Mouse (Mus musculus) embryonic facial prominence, embryonic 11.5 days (tissue): Measurements from ENCODE around the gene Gm10961. TPM values are rescaled to one million over a fixed set of nuclear protein-coding genes. Genes with fewer than 3 reads are reported as not detected.

Experiments
- ATAC-seq: fragments of 200-750 bp; cut with Nextera tagmentation; replicated peaks from 2 replicates; pipeline ENCODE4 v1.8.0; 2017; ENCODE audit warnings: low read depth; ENCODE audit not compliant: insufficient number of reproducible peaks, low FRiP score, low TSS enrichment
- DNase-seq: peaks from one replicate; pipeline ENCODE4 v3.0.0-alpha.2; 2015; ENCODE audit warnings: low spot score
- H3K27ac ChIP-seq: fragments of 300-500 bp; sonication (generic); replicated peaks from 2 replicates; pipeline ENCODE4 v1.5.1; 2014; ENCODE audit warnings: mild to moderate bottlenecking, low read depth, low read length, control low read depth
- H3K27me3 ChIP-seq: fragments of 300-500 bp; sonication (generic); 2 replicates; pipeline ENCODE4 v1.6.1; 2014; ENCODE audit warnings: mild to moderate bottlenecking, low read length, moderate library complexity, mixed read lengths; ENCODE audit not compliant: control insufficient read depth, insufficient read depth
- H3K36me3 ChIP-seq: fragments of 300-500 bp; sonication (generic); replicated peaks from 2 replicates; pipeline ENCODE4 v1.6.1; 2014; ENCODE audit warnings: low read depth, mild to moderate bottlenecking, low read length, moderate library complexity, mixed read lengths; ENCODE audit not compliant: control insufficient read depth, insufficient read depth
- H3K4me1 ChIP-seq: fragments of 300-500 bp; sonication (generic); 2 replicates; pipeline ENCODE4 v1.6.1; 2014; ENCODE audit warnings: low read length, mixed read lengths; ENCODE audit not compliant: control insufficient read depth, insufficient read depth
- H3K4me2 ChIP-seq: fragments of 300-500 bp; sonication (generic); 2 replicates; pipeline ENCODE4 v1.6.1; 2014; ENCODE audit warnings: low read depth, mild to moderate bottlenecking, control low read depth, low read length, moderate library complexity
- H3K4me3 ChIP-seq: fragments of 300-500 bp; sonication (generic); 2 replicates; pipeline ENCODE4 v1.5.1; 2014; ENCODE audit warnings: low read depth, low read length, control low read depth
- H3K9ac ChIP-seq: fragments of 300-500 bp; sonication (generic); replicated peaks from 2 replicates; pipeline ENCODE4 v1.6.1; 2014; ENCODE audit warnings: mild to moderate bottlenecking, control low read depth, low read length
- H3K9me3 ChIP-seq: fragments of 300-500 bp; sonication (generic); replicated peaks from 2 replicates; pipeline ENCODE4 v1.6.1; 2016; ENCODE audit warnings: mild to moderate bottlenecking, low read length, inconsistent platforms, mixed read lengths; ENCODE audit not compliant: control insufficient read depth
- WGBS: fragments of 180-500 bp; shearing (Covaris S2); extraction: QIAGEN DNeasy Blood & Tissue Kit; methylation state at CpG from one replicate; pipeline ENCODE4 v1.1.7; 2014; 5-methylcytosine and 5-hydroxymethylcytosine counted together
- polyA plus RNA-seq: library from polyadenylated mRNA; unstranded; fragments of >200 nt; fragmentation: Nextera tagmentation; extraction: Ambion mirVana; gene quantifications from 2 replicates; pipeline ENCODE4 v1.2.1, GENCODE M21; 2014

Gene Gm10961
- polyA plus RNA-seq, 1 experiment from 2014 or later: not detected

- no peak overlapping the region for H3K4me3 ChIP-seq
- 91% methylated on average over 21 of the region's 21 CpGs for WGBS
- no peaks in the 10 kb centered on the region for H3K9me3 ChIP-seq
- no peak overlapping the region for H3K27ac ChIP-seq
- H3K4me2 ChIP-seq: no peak overlapping the region
- no peak for DNase-seq
- H3K9ac ChIP-seq: no peak overlapping the region
- peaks cover 17% of the 10 kb centered on the region for H3K36me3 ChIP-seq
- no peaks in the 10 kb centered on the region for H3K27me3 ChIP-seq
- no peaks in the 10 kb centered on the region for H3K4me1 ChIP-seq
- no peak for ATAC-seq
Measured at GRCm38 (mm10) chr3:107621286-107622075, 9.6 kb upstream of the Gm10961 start.

GRCm38 (mm10) chr3:107622537-107622936 lies 8.6 kb upstream of the Gm10961 start:
- Histone ChIP-seq H3K4me2 (no peak overlapping the region), H3K4me1 (no peaks in the 10 kb centered on the region), H3K27ac (no peak overlapping the region), H3K27me3 (no peaks in the 10 kb centered on the region), H3K36me3 (peaks cover 17% of the 10 kb centered on the region), H3K9me3 (no peaks in the 10 kb centered on the region), H3K9ac (no peak overlapping the region), H3K4me3 (no peak overlapping the region)
- ATAC-seq (no peak), DNase-seq (no peak)
- 93% methylated on average over 7 of the region's 7 CpGs for WGBS

GRCm38 (mm10) chr3:107624424-107624823 lies 6.7 kb upstream of the Gm10961 start:
- H3K4me1 ChIP-seq: no peaks in the 10 kb centered on the region
- 91% methylated on average over 8 of the region's 8 CpGs for WGBS
- no peak overlapping the region for H3K4me3 ChIP-seq
- H3K27ac ChIP-seq: no peak overlapping the region
- no peak overlapping the region for H3K9ac ChIP-seq
- ATAC-seq (no peak), DNase-seq (no peak)
- H3K9me3 ChIP-seq: no peaks in the 10 kb centered on the region
- peaks cover 17% of the 10 kb centered on the region for H3K36me3 ChIP-seq
- H3K4me2 ChIP-seq: no peak overlapping the region
- no peaks in the 10 kb centered on the region for H3K27me3 ChIP-seq

GRCm38 (mm10) chr3:107625536-107625935 lies 5.6 kb upstream of the Gm10961 start:
- Histone ChIP-seq H3K9ac (no peak overlapping the region), H3K4me2 (no peak overlapping the region), H3K4me1 (no peaks in the 10 kb centered on the region), H3K27me3 (no peaks in the 10 kb centered on the region), H3K9me3 (no peaks in the 10 kb centered on the region), H3K27ac (no peak overlapping the region), H3K4me3 (no peak overlapping the region), H3K36me3 (peaks cover 12% of the 10 kb centered on the region)
- no peak for ATAC-seq
- DNase-seq: no peak
- WGBS: 91% methylated on average over 8 of the region's 8 CpGs

GRCm38 (mm10) chr3:107626751-107627150 lies 4.4 kb upstream of the Gm10961 start:
- no peak for DNase-seq
- H3K9ac ChIP-seq: no peak overlapping the region
- peaks cover 7% of the 10 kb centered on the region for H3K36me3 ChIP-seq
- H3K4me1 ChIP-seq: no peaks in the 10 kb centered on the region
- H3K9me3 ChIP-seq: no peaks in the 10 kb centered on the region
- H3K27me3 ChIP-seq: no peaks in the 10 kb centered on the region
- no peak overlapping the region for H3K4me2 ChIP-seq
- H3K27ac ChIP-seq: no peak overlapping the region
- H3K4me3 ChIP-seq: no peak overlapping the region
- no peak for ATAC-seq
- WGBS: 94% methylated on average over 8 of the region's 8 CpGs

- no peaks in the 10 kb centered on the region for H3K27me3 ChIP-seq
- 91% methylated on average over 7 of the region's 7 CpGs for WGBS
- H3K36me3 ChIP-seq: peaks cover 7% of the 10 kb centered on the region
- H3K9me3 ChIP-seq: no peaks in the 10 kb centered on the region
- H3K27ac ChIP-seq: no peak overlapping the region
- no peak overlapping the region for H3K4me3 ChIP-seq
- no peak overlapping the region for H3K4me2 ChIP-seq
- ATAC-seq (no peak), DNase-seq (no peak)
- no peak overlapping the region for H3K9ac ChIP-seq
- no peaks in the 10 kb centered on the region for H3K4me1 ChIP-seq
Measured at GRCm38 (mm10) chr3:107627641-107628040, 3.5 kb upstream of the Gm10961 start.

- H3K4me2 ChIP-seq: no peak overlapping the region
- H3K27me3 ChIP-seq: no peaks in the 10 kb centered on the region
- no peaks in the 10 kb centered on the region for H3K4me1 ChIP-seq
- ATAC-seq (no peak), DNase-seq (no peak)
- H3K9me3 ChIP-seq: no peaks in the 10 kb centered on the region
- no peak overlapping the region for H3K4me3 ChIP-seq
- no peak overlapping the region for H3K9ac ChIP-seq
- 93% methylated on average over 2 of the region's 2 CpGs for WGBS
- peaks cover 7% of the 10 kb centered on the region for H3K36me3 ChIP-seq
- H3K27ac ChIP-seq: no peak overlapping the region
Measured at GRCm38 (mm10) chr3:107628551-107628950, 2.6 kb upstream of the Gm10961 start.

GRCm38 (mm10) chr3:107629411-107629810 lies 1.7 kb upstream of the Gm10961 start:
- Histone ChIP-seq H3K4me2 (no peak overlapping the region), H3K36me3 (peaks cover 4% of the 10 kb centered on the region)
- no peak for ATAC-seq

More at GRCm38 (mm10) chr3:107629411-107629810, 1.7 kb upstream of the Gm10961 start:
- H3K4me1 ChIP-seq: no peaks in the 10 kb centered on the region
- 95% methylated on average over 4 of the region's 4 CpGs for WGBS
- H3K27ac ChIP-seq: no peak overlapping the region
- H3K4me3 ChIP-seq: no peak overlapping the region
- H3K9ac ChIP-seq: no peak overlapping the region
- DNase-seq: no peak
- no peaks in the 10 kb centered on the region for H3K9me3 ChIP-seq
- H3K27me3 ChIP-seq: no peaks in the 10 kb centered on the region
